11 mouse cellular contexts compared by ENCODE assay signal in the genomic region with DNA sequence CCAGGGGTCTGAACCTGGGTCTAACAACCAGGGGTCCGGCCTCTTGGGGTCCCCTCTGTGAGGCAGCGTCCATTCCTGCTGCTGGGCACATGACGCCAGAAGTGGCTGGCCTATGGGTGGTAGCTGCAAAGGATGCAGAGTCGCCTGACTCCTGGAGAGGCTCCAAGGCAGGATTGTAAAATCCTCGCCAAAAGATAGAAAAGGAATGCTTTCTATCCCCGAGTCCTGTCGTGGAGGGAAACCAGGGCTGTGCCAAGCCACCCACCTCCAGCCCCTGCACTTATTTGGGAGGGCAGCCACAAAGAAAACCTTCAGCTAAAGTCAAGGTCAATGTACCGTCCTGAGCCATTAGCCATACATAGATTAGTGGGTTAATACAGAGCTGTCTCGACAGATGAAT.
A peak's percentile ranks its signal among the peaks of the same experiment; 100 is the strongest.
DNase-seq lines count a peak whose midpoint lies in the region; ATAC-seq and TF ChIP-seq lines count a peak whose summit lies in the region.
"Had no signal": no experiment of that assay in that cellular context is flagged by ENCODE, and none has a peak within 500 bp of the region (broad histone marks: within the 10 kb centered on the region; RNA-seq: fewer than 3 reads in every experiment).

No protein-coding gene starts in this region.

- intact Hi-C loops in heart, postnatal 14 days (cut with DNase I) = loop anchor here (5.0 kb wide), 1 partner anchor 74 kb away; a partner anchor contains a TSS

- TF ChIP-seq POLR2A in bone marrow macrophage, adult 2 months (IDR thresholded peaks at IDR 0.05; ENCODE audit: borderline replicate concordance, low read depth, low read length) = no peak

- H3K36me3 ChIP-seq in hindbrain, embryonic 14.5 days (replicated peaks; ENCODE audit: control insufficient read depth, insufficient read depth) = no peaks in the 10 kb centered on the region
- no peaks in the 10 kb centered on the region for H3K36me3 ChIP-seq in hindbrain, embryonic 11.5 days (ENCODE audit: control insufficient read depth, insufficient read depth, low read length)
- no peaks in the 10 kb centered on the region for H3K36me3 ChIP-seq in embryonic facial prominence, embryonic 10.5 days (replicated peaks)

- no peak for TF ChIP-seq CTCF in bone marrow macrophage, adult 2 months (IDR thresholded peaks at IDR 0.05; ENCODE audit: low read depth, low read length)

- no peak for ATAC-seq in hindbrain, embryonic 14.5 days (ENCODE audit: low FRiP score)
- ATAC-seq in hindbrain, embryonic 11.5 days (ENCODE audit: low FRiP score) = no peak
- ATAC-seq in monocyte, adult 5-6 weeks (replicated peaks; ENCODE audit: insufficient number of reproducible peaks, low FRiP score, low TSS enrichment, poor library complexity, severe bottlenecking) = no peak
- ATAC-seq: lung, postnatal 0 days had no signal

- no peaks in the 10 kb centered on the region for H3K9me3 ChIP-seq in hindbrain, embryonic 14.5 days (ENCODE audit: control insufficient read depth, low read length)
- no peaks in the 10 kb centered on the region for H3K9me3 ChIP-seq in hindbrain, embryonic 11.5 days (ENCODE audit: control insufficient read depth, low read length)
- no peaks in the 10 kb centered on the region for H3K9me3 ChIP-seq in embryonic facial prominence, embryonic 10.5 days

- peak overlapping the region; percentile 82 for H3K27ac ChIP-seq in hindbrain, embryonic 14.5 days
- H3K27ac ChIP-seq in hindbrain, embryonic 11.5 days (ENCODE audit: low read depth, low read length) = no peak overlapping the region
- H3K27ac ChIP-seq in bone marrow macrophage, adult 2 months (ENCODE audit: insufficient read depth, low read depth, low read length) = peak overlapping the region; percentile 91
- H3K27ac ChIP-seq in embryonic facial prominence, embryonic 10.5 days (replicated peaks) = peak overlapping the region; percentile 73; the same call in 1 of the 2 replicates

- H3K4me3 ChIP-seq in hindbrain, embryonic 14.5 days (replicated peaks; ENCODE audit: low read length) = no peak overlapping the region
- no peak overlapping the region for H3K4me3 ChIP-seq in hindbrain, embryonic 11.5 days (ENCODE audit: low read depth, low read length)
- no peak overlapping the region for H3K4me3 ChIP-seq in bone marrow macrophage, adult 2 months (ENCODE audit: insufficient read depth, low read length)
- no peak overlapping the region for H3K4me3 ChIP-seq in embryonic facial prominence, embryonic 10.5 days

- no peak overlapping the region for H3K9ac ChIP-seq in hindbrain, embryonic 14.5 days
- no peak overlapping the region; the same call in 1 of the 2 replicates for H3K9ac ChIP-seq in hindbrain, embryonic 11.5 days (ENCODE audit: low read depth, low read length)

- no peaks in the 10 kb centered on the region for H3K27me3 ChIP-seq in hindbrain, embryonic 14.5 days (ENCODE audit: control insufficient read depth, insufficient read depth, low read length)
- no peaks in the 10 kb centered on the region for H3K27me3 ChIP-seq in hindbrain, embryonic 11.5 days (ENCODE audit: control insufficient read depth, insufficient read depth, low read length)
- no peaks in the 10 kb centered on the region for H3K27me3 ChIP-seq in embryonic facial prominence, embryonic 10.5 days (replicated peaks; ENCODE audit: low read depth, poor library complexity, severe bottlenecking)

- H3K4me2 ChIP-seq in hindbrain, embryonic 14.5 days (replicated peaks) = no peak overlapping the region
- H3K4me2 ChIP-seq in hindbrain, embryonic 11.5 days (replicated peaks; ENCODE audit: low read depth, low read length) = no peak overlapping the region

- DNase-seq in hindbrain, embryonic 14.5 days (ENCODE audit: low spot score) = no peak
- DNase-seq in hindbrain, embryonic 11.5 days (ENCODE audit: low spot score) = no peak
- no peak for DNase-seq in embryonic facial prominence, embryonic 10.5 days (ENCODE audit: low spot score)
- peak; percentile 47 to 73 for DNase-seq in heart, postnatal 14 days
- no peak for DNase-seq in layer of hippocampus, postnatal 36 days
- DNase-seq: kidney, postnatal 4 days; left cerebral cortex, postnatal 4 days; right cerebral cortex, adult 18-20 months had no signal

- H3K4me1 ChIP-seq in hindbrain, embryonic 14.5 days (replicated peaks; ENCODE audit: control insufficient read depth, insufficient read depth, low read length) = peaks cover 41% of the 10 kb centered on the region
- H3K4me1 ChIP-seq in hindbrain, embryonic 11.5 days (replicated peaks; ENCODE audit: control insufficient read depth, insufficient read depth, low read length) = peaks cover 10% of the 10 kb centered on the region
- peaks cover 53% of the 10 kb centered on the region for H3K4me1 ChIP-seq in bone marrow macrophage, adult 2 months (ENCODE audit: control insufficient read depth, insufficient read depth, low read length)
- H3K4me1 ChIP-seq in embryonic facial prominence, embryonic 10.5 days = peaks cover 41% of the 10 kb centered on the region

- WGBS in hindbrain, embryonic 14.5 days = 68% methylated on average over 9 of the region's 9 CpGs
- WGBS in hindbrain, embryonic 11.5 days = 75% methylated on average over 9 of the region's 9 CpGs
- 82% methylated on average over 9 of the region's 9 CpGs for WGBS in embryonic facial prominence, embryonic 10.5 days

Comparison
In these comparisons a context has a peak if more than half of its experiments do, and no peak if none do; other contexts are left out.
1. DNase-seq: peak in heart, postnatal 14 days (2 of 2); none in hindbrain, embryonic 14.5 days (single experiment), hindbrain, embryonic 11.5 days (single experiment), embryonic facial prominence, embryonic 10.5 days (single experiment) and layer of hippocampus, postnatal 36 days (0 of 2).